18 mouse cellular contexts compared by ENCODE assay signal in the genomic region with DNA sequence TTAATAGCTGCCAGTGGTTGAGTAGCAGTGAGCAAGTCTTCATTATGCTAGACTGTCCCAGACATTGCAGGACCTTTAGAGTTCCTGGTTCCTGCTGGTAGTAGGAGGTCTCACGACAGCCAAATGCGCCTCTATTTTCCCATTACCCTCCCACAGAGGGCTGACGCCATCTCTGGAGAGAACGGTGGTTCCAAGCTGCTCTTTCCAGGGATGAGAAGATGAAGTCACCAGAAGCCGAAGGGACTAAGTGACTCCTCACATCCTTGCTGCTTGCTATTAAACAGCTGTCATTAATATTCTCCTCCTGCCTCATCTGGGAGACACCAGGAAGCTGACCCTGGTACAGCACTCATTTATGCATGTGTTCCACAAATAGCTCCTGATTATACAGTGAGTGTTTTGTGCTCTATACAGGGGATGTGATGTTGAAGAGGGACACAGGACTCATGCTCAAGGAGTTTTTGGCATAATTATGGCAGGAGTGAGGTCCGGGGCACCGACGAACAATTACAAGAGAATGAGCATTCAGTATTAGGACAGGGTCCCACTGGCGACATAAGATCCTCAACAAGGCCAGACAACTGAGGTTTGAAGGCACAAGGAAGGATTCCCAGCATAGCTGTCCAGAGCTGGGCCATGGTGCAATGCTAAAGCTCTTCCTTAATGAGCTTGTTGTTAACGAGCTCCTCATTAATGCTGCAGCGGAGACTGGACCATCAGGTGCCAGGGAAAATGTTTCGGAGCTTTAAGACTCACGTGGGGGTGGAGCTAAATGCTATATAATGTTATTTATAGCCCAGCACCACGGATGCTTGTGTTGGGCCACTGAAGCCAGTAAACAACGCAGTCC.
DNase-seq lines count a peak whose midpoint lies in the region; ATAC-seq lines count a peak whose summit lies in the region.
"Had no signal": no experiment of that assay in that cellular context is flagged by ENCODE, and none has a peak within 500 bp of the region (broad histone marks: within the 10 kb centered on the region; RNA-seq: fewer than 3 reads in every experiment).

No protein-coding gene starts in this region.

- H3K4me2 ChIP-seq in forebrain, embryonic 15.5 days (replicated peaks), result no peak overlapping the region
- H3K4me2 ChIP-seq in hindbrain, embryonic 14.5 days (replicated peaks), result no peak overlapping the region
- H3K4me2 ChIP-seq in hindbrain, embryonic 11.5 days (replicated peaks; ENCODE audit: low read depth, low read length), result no peak overlapping the region
- H3K4me2 ChIP-seq in neural tube, embryonic 13.5 days, result no peak overlapping the region
- H3K4me2 ChIP-seq: limb, embryonic 12.5 days; liver, embryonic 12.5 days had no signal

- no peaks in the 10 kb centered on the region for H3K36me3 ChIP-seq in forebrain, embryonic 15.5 days
- no peaks in the 10 kb centered on the region for H3K36me3 ChIP-seq in forebrain, embryonic 10.5 days (replicated peaks)
- no peaks in the 10 kb centered on the region for H3K36me3 ChIP-seq in hindbrain, embryonic 14.5 days (replicated peaks; ENCODE audit: control insufficient read depth, insufficient read depth)
- no peaks in the 10 kb centered on the region for H3K36me3 ChIP-seq in hindbrain, embryonic 11.5 days (ENCODE audit: control insufficient read depth, insufficient read depth, low read length)
- H3K36me3 ChIP-seq in neural tube, embryonic 13.5 days, result no peaks in the 10 kb centered on the region
- H3K36me3 ChIP-seq: embryonic facial prominence, embryonic 10.5 days; G1E; limb, embryonic 12.5 days; liver, embryonic 12.5 days had no signal

- ATAC-seq in forebrain, embryonic 15.5 days (replicated peaks), result 0 out of 2 replicates have a peak, but pooled peaks have one; percentile 39
- ATAC-seq in hindbrain, embryonic 14.5 days (ENCODE audit: low FRiP score), result peak; percentile 24; the same call in 1 of the 2 replicates
- ATAC-seq in hindbrain, embryonic 11.5 days (ENCODE audit: low FRiP score), result no peak
- ATAC-seq in neural tube, embryonic 13.5 days (ENCODE audit: low read depth), result no peak

- DNase-seq in forebrain, embryonic 10.5 days (ENCODE audit: extremely low spot score, low spot score), result no peak
- DNase-seq in hindbrain, embryonic 14.5 days (ENCODE audit: low spot score), result no peak
- no peak for DNase-seq in hindbrain, embryonic 11.5 days (ENCODE audit: low spot score)
- no peak for DNase-seq in neural tube, embryonic 10.5 days (ENCODE audit: extremely low spot score, low spot score)
- DNase-seq in embryo, embryonic 11 days, result no peak
- DNase-seq in ovary, postnatal 14 days (ENCODE audit: low spot score), result no peak
- DNase-seq: adrenal gland, postnatal 14 days; cerebellum, adult 18-20 months; kidney, adult 11 months; lung, adult 2 months; lung, postnatal 36 days had no signal

- no peak overlapping the region for H3K4me3 ChIP-seq in forebrain, embryonic 15.5 days
- H3K4me3 ChIP-seq in forebrain, embryonic 10.5 days, result no peak overlapping the region
- H3K4me3 ChIP-seq in hindbrain, embryonic 14.5 days (replicated peaks; ENCODE audit: low read length), result no peak overlapping the region
- H3K4me3 ChIP-seq in hindbrain, embryonic 11.5 days (ENCODE audit: low read depth, low read length), result no peak overlapping the region
- H3K4me3 ChIP-seq in neural tube, embryonic 13.5 days, result no peak overlapping the region
- H3K4me3 ChIP-seq: embryonic facial prominence, embryonic 10.5 days; limb, embryonic 12.5 days; liver, embryonic 12.5 days had no signal

- no peak overlapping the region for H3K9ac ChIP-seq in forebrain, embryonic 15.5 days (replicated peaks)
- no peak overlapping the region for H3K9ac ChIP-seq in hindbrain, embryonic 14.5 days
- H3K9ac ChIP-seq in hindbrain, embryonic 11.5 days (ENCODE audit: low read depth, low read length), result no peak overlapping the region
- H3K9ac ChIP-seq in neural tube, embryonic 13.5 days, result no peak overlapping the region
- H3K9ac ChIP-seq: limb, embryonic 12.5 days; liver, embryonic 12.5 days had no signal

- H3K4me1 ChIP-seq in forebrain, embryonic 15.5 days, result peaks cover 19% of the 10 kb centered on the region
- H3K4me1 ChIP-seq in forebrain, embryonic 10.5 days, result peaks cover 14% of the 10 kb centered on the region
- H3K4me1 ChIP-seq in hindbrain, embryonic 14.5 days (replicated peaks; ENCODE audit: control insufficient read depth, insufficient read depth, low read length), result no peaks in the 10 kb centered on the region
- no peaks in the 10 kb centered on the region for H3K4me1 ChIP-seq in hindbrain, embryonic 11.5 days (replicated peaks; ENCODE audit: control insufficient read depth, insufficient read depth, low read length)
- peaks cover 12% of the 10 kb centered on the region for H3K4me1 ChIP-seq in neural tube, embryonic 13.5 days (replicated peaks)

- WGBS in forebrain, embryonic 15.5 days, result 43% methylated on average over 15 of the region's 15 CpGs
- WGBS in forebrain, embryonic 10.5 days, result 82% methylated on average over 15 of the region's 15 CpGs
- 67% methylated on average over 15 of the region's 15 CpGs for WGBS in hindbrain, embryonic 14.5 days
- 88% methylated on average over 15 of the region's 15 CpGs for WGBS in hindbrain, embryonic 11.5 days
- 60% methylated on average over 15 of the region's 15 CpGs for WGBS in neural tube, embryonic 13.5 days

- no peaks in the 10 kb centered on the region for H3K9me3 ChIP-seq in forebrain, embryonic 15.5 days
- no peaks in the 10 kb centered on the region for H3K9me3 ChIP-seq in forebrain, embryonic 10.5 days
- H3K9me3 ChIP-seq in hindbrain, embryonic 14.5 days (ENCODE audit: control insufficient read depth, low read length), result no peaks in the 10 kb centered on the region
- H3K9me3 ChIP-seq in hindbrain, embryonic 11.5 days (ENCODE audit: control insufficient read depth, low read length), result no peaks in the 10 kb centered on the region
- no peaks in the 10 kb centered on the region for H3K9me3 ChIP-seq in neural tube, embryonic 13.5 days
- H3K9me3 ChIP-seq: embryonic facial prominence, embryonic 10.5 days; G1E; limb, embryonic 12.5 days; liver, embryonic 12.5 days had no signal

- H3K27ac ChIP-seq in forebrain, embryonic 15.5 days (replicated peaks), result no peak overlapping the region
- H3K27ac ChIP-seq in forebrain, embryonic 10.5 days, result no peak overlapping the region
- H3K27ac ChIP-seq in hindbrain, embryonic 14.5 days, result no peak overlapping the region
- H3K27ac ChIP-seq in hindbrain, embryonic 11.5 days (ENCODE audit: low read depth, low read length), result no peak overlapping the region
- 0 out of 2 replicates have a peak overlapping the region, but pooled peaks have one; percentile 6 for H3K27ac ChIP-seq in neural tube, embryonic 13.5 days (replicated peaks)
- H3K27ac ChIP-seq: embryonic facial prominence, embryonic 10.5 days; kidney, postnatal 0 days; limb, embryonic 12.5 days; liver, embryonic 12.5 days had no signal

- H3K27me3 ChIP-seq in forebrain, embryonic 15.5 days, result no peaks in the 10 kb centered on the region
- H3K27me3 ChIP-seq in forebrain, embryonic 10.5 days (ENCODE audit: poor library complexity, severe bottlenecking), result no peaks in the 10 kb centered on the region
- H3K27me3 ChIP-seq in hindbrain, embryonic 14.5 days (ENCODE audit: control insufficient read depth, insufficient read depth, low read length), result no peaks in the 10 kb centered on the region
- H3K27me3 ChIP-seq in hindbrain, embryonic 11.5 days (ENCODE audit: control insufficient read depth, insufficient read depth, low read length), result no peaks in the 10 kb centered on the region
- no peaks in the 10 kb centered on the region for H3K27me3 ChIP-seq in neural tube, embryonic 13.5 days
- H3K27me3 ChIP-seq: limb, embryonic 12.5 days; liver, embryonic 12.5 days had no signal

Comparison
In these comparisons a context has a peak if more than half of its experiments do, and no peak if none do; other contexts are left out.
1. ATAC-seq: peak in forebrain, embryonic 15.5 days (single experiment) and hindbrain, embryonic 14.5 days (single experiment); none in hindbrain, embryonic 11.5 days (single experiment) and neural tube, embryonic 13.5 days (single experiment).